Mouse (Mus musculus) hindbrain, embryonic 10.5 days (tissue): ENCODE measurements around the gene 4933405L10Rik. TPM values are rescaled to one million over a fixed set of nuclear protein-coding genes. Genes with fewer than 3 reads are reported as not detected.

Experiments used
- DNase-seq: peaks from one replicate; pipeline ENCODE4 v3.0.0-alpha.2; 2017; ENCODE audit warnings: low spot score
- H3K27ac ChIP-seq: fragments of 300-500 bp; sonication (generic); 2 replicates; pipeline ENCODE4 v1.5.1; 2016; ENCODE audit warnings: mild to moderate bottlenecking, moderate library complexity
- H3K27me3 ChIP-seq: fragments of 300-500 bp; sonication (generic); 2 replicates; pipeline ENCODE4 v1.6.1; 2016; ENCODE audit warnings: mild to moderate bottlenecking; ENCODE audit not compliant: poor library complexity, insufficient read depth, severe bottlenecking
- H3K36me3 ChIP-seq: fragments of 300-500 bp; sonication (generic); 2 replicates; pipeline ENCODE4 v1.6.1; 2016; ENCODE audit warnings: mild to moderate bottlenecking, moderate library complexity
- H3K4me1 ChIP-seq: fragments of 300-500 bp; sonication (generic); replicated peaks from 2 replicates; pipeline ENCODE4 v1.6.1; 2016; ENCODE audit warnings: mild to moderate bottlenecking
- H3K4me3 ChIP-seq: fragments of 300-500 bp; sonication (generic); 2 replicates; pipeline ENCODE4 v1.5.1; 2016; ENCODE audit warnings: mild to moderate bottlenecking, moderate library complexity
- H3K9me3 ChIP-seq: fragments of 300-500 bp; sonication (generic); 2 replicates; pipeline ENCODE4 v1.6.1; 2016; ENCODE audit warnings: mild to moderate bottlenecking, moderate library complexity
- WGBS: fragments of 180-500 bp; shearing (Covaris S2); methylation state at CpG from one replicate; pipeline ENCODE4 v1.1.7; 2016; 5-methylcytosine and 5-hydroxymethylcytosine counted together
- polyA plus RNA-seq: library from polyadenylated mRNA; unstranded; fragments of >200 nt; fragmentation: Nextera tagmentation; extraction: Ambion mirVana; gene quantifications from 2 replicates; pipeline ENCODE4 v1.2.1, GENCODE M21; 2016

The 4933405L10Rik gene
- 0.14 TPM in 1 of 2 replicates, not detected in the other for polyA plus RNA-seq

- peak within 1 kb of the TSS; percentile 86 for H3K4me3 ChIP-seq
- under 1% methylated on average over 55 of the region's 55 CpGs for WGBS
- H3K9me3 ChIP-seq: no peaks in the 10 kb centered on the region
- no peaks in the 10 kb centered on the region for H3K27me3 ChIP-seq
- peak within 1 kb of the TSS; percentile 94 for H3K27ac ChIP-seq
- peaks cover 30% of the 10 kb centered on the region for H3K36me3 ChIP-seq
- peak; percentile 94 for DNase-seq
- H3K4me1 ChIP-seq: peaks cover 24% of the 10 kb centered on the region
Measured at GRCm38 (mm10) chr8:105707498-105708403, at the start of gene 4933405L10Rik, which contains the start of gene Enkd1. Gene 4933405L10Rik, plus strand, starts transcription at chr8:105707655. Gene Enkd1, minus strand, starts transcription at chr8:105708210.

GRCm38 (mm10) chr8:105661167-105661566 is 46.3 kb upstream of the 4933405L10Rik start:
- H3K9me3 ChIP-seq: no peaks in the 10 kb centered on the region
- H3K27me3 ChIP-seq: no peaks in the 10 kb centered on the region
- DNase-seq: no peak
- H3K27ac ChIP-seq: no peak overlapping the region
- H3K36me3 ChIP-seq: peaks cover 65% of the 10 kb centered on the region
- no peaks in the 10 kb centered on the region for H3K4me1 ChIP-seq
- no peak overlapping the region for H3K4me3 ChIP-seq
- 80% methylated on average over 3 of the region's 3 CpGs for WGBS

GRCm38 (mm10) chr8:105677891-105678290 is 29.6 kb upstream of the 4933405L10Rik start:
- Histone ChIP-seq H3K9me3 (no peaks in the 10 kb centered on the region), H3K4me3 (no peak overlapping the region), H3K27me3 (no peaks in the 10 kb centered on the region), H3K4me1 (no peaks in the 10 kb centered on the region), H3K27ac (no peak overlapping the region), H3K36me3 (peaks cover 100% of the 10 kb centered on the region)
- no peak for DNase-seq
- WGBS: 92% methylated on average over 1 of the region's 1 CpGs

GRCm38 (mm10) chr8:105685325-105685724 is 22.1 kb upstream of the 4933405L10Rik start:
- WGBS: 85% methylated on average over 7 of the region's 7 CpGs
- H3K4me1 ChIP-seq: peaks cover 9% of the 10 kb centered on the region

GRCm38 (mm10) chr8:105685796-105686308 is 21.6 kb upstream of the 4933405L10Rik start, which contains the start of gene Carmil2:
Gene Carmil2, plus strand, starts transcription at chr8:105686274.
- no peaks in the 10 kb centered on the region for H3K9me3 ChIP-seq
- peak within 1 kb of the TSS; percentile 59 for H3K27ac ChIP-seq
- peaks cover 9% of the 10 kb centered on the region for H3K4me1 ChIP-seq
- peak within 1 kb of the TSS; percentile 26; the same call in 1 of the 2 replicates for H3K4me3 ChIP-seq
- no peaks in the 10 kb centered on the region for H3K27me3 ChIP-seq
- H3K36me3 ChIP-seq: peaks cover 38% of the 10 kb centered on the region
- 14% methylated on average over 26 of the region's 26 CpGs for WGBS
- DNase-seq: peak; percentile 64

More at GRCm38 (mm10) chr8:105685325-105685724, 22.1 kb upstream of the 4933405L10Rik start:
- H3K36me3 ChIP-seq: peaks cover 44% of the 10 kb centered on the region
- H3K27me3 ChIP-seq: no peaks in the 10 kb centered on the region
- no peak for DNase-seq
- H3K9me3 ChIP-seq: no peaks in the 10 kb centered on the region
- H3K27ac ChIP-seq: no peak overlapping the region
- no peak overlapping the region for H3K4me3 ChIP-seq

GRCm38 (mm10) chr8:105686551-105686950 is 20.9 kb upstream of the 4933405L10Rik start:
- Histone ChIP-seq H3K27me3 (no peaks in the 10 kb centered on the region), H3K27ac (no peak overlapping the region), H3K4me1 (peaks cover 9% of the 10 kb centered on the region), H3K36me3 (peaks cover 31% of the 10 kb centered on the region), H3K9me3 (no peaks in the 10 kb centered on the region), H3K4me3 (no peak overlapping the region)
- 74% methylated on average over 6 of the region's 6 CpGs for WGBS
- DNase-seq: no peak

- Histone ChIP-seq H3K9me3 (no peaks in the 10 kb centered on the region), H3K4me1 (peaks cover 9% of the 10 kb centered on the region), H3K36me3 (peaks cover 22% of the 10 kb centered on the region), H3K27me3 (no peaks in the 10 kb centered on the region), H3K27ac (no peak overlapping the region), H3K4me3 (no peak overlapping the region)
- 71% methylated on average over 8 of the region's 8 CpGs for WGBS
- no peak for DNase-seq
Measured at GRCm38 (mm10) chr8:105687512-105687911, 19.9 kb upstream of the 4933405L10Rik start.

GRCm38 (mm10) chr8:105688242-105688752 is 19.2 kb upstream of the 4933405L10Rik start:
- H3K9me3 ChIP-seq: peaks cover 5% of the 10 kb centered on the region; the same call in 1 of the 2 replicates
- 66% methylated on average over 14 of the region's 14 CpGs for WGBS
- H3K36me3 ChIP-seq: peaks cover 21% of the 10 kb centered on the region
- peaks cover 9% of the 10 kb centered on the region for H3K4me1 ChIP-seq
- no peak overlapping the region for H3K27ac ChIP-seq
- DNase-seq: no peak
- H3K4me3 ChIP-seq: no peak overlapping the region
- no peaks in the 10 kb centered on the region for H3K27me3 ChIP-seq

- Histone ChIP-seq H3K4me3 (no peak overlapping the region), H3K4me1 (peaks cover 17% of the 10 kb centered on the region), H3K9me3 (peaks cover 5% of the 10 kb centered on the region; the same call in 1 of the 2 replicates), H3K27me3 (peaks cover 5% of the 10 kb centered on the region), H3K27ac (no peak overlapping the region), H3K36me3 (peaks cover 10% of the 10 kb centered on the region)
- 59% methylated on average over 35 of the region's 35 CpGs for WGBS
- no peak for DNase-seq
Measured at GRCm38 (mm10) chr8:105689256-105689982, 18.0 kb upstream of the 4933405L10Rik start.

- H3K36me3 ChIP-seq: peaks cover 7% of the 10 kb centered on the region; the same call in 1 of the 2 replicates
- H3K27ac ChIP-seq: no peak overlapping the region
- H3K4me1 ChIP-seq: peaks cover 23% of the 10 kb centered on the region
- peaks cover 11% of the 10 kb centered on the region for H3K27me3 ChIP-seq
- H3K9me3 ChIP-seq: peaks cover 5% of the 10 kb centered on the region; the same call in 1 of the 2 replicates
- DNase-seq: no peak
- 91% methylated on average over 9 of the region's 9 CpGs for WGBS
- H3K4me3 ChIP-seq: no peak overlapping the region
Measured at GRCm38 (mm10) chr8:105689983-105690360, 17.5 kb upstream of the 4933405L10Rik start.

GRCm38 (mm10) chr8:105690978-105691377 is 16.5 kb upstream of the 4933405L10Rik start:
- DNase-seq: no peak
- WGBS: 82% methylated on average over 14 of the region's 14 CpGs
- Histone ChIP-seq H3K9me3 (peaks cover 5% of the 10 kb centered on the region; the same call in 1 of the 2 replicates), H3K4me3 (no peak overlapping the region), H3K27ac (no peak overlapping the region), H3K36me3 (peaks cover 11% of the 10 kb centered on the region; the same call in 1 of the 2 replicates), H3K27me3 (peaks cover 17% of the 10 kb centered on the region), H3K4me1 (peaks cover 21% of the 10 kb centered on the region)
